Mouse (Mus musculus) Patski (cell line): Measurements from ENCODE around the gene Hfe. TPM values are rescaled to one million over a fixed set of nuclear protein-coding genes. Genes with fewer than 3 reads are reported as not detected.
"Not testable (repeated sequence)": the region's sequence is repeated elsewhere in the genome, so short reads cannot be mapped to it uniquely, and the experiment has no call there.

ENCODE experiments used
- ATAC-seq: fragments of 100-300 bp; one replicate; pipeline ENCODE4 v1.8.0; 2021
- CTCF ChIA-PET: fragments of 350-600 bp; sonication (Branson Sonifier 250); formaldehyde crosslinking; loops from one replicate; lab custom pipeline; 2022; ENCODE audit warnings: inconsistent platforms; lab: Charles Lee
- POLR2A ChIA-PET: fragments of 350-600 bp; sonication (Branson Sonifier 250); formaldehyde crosslinking; loops from one replicate; lab custom pipeline; 2022; ENCODE audit warnings: antibody characterized with exemption, inconsistent platforms; lab: Charles Lee
- DNase-seq: peaks from one replicate; pipeline ENCODE4 v3.0.0-alpha.2; 2011; ENCODE audit warnings: low read depth, low spot score
- H3K27me3 ChIP-seq: fragments of 371-371 bp; one replicate; pipeline ENCODE4 v1.5.1; 2021
- CTCF ChIP-seq: fragments of 100-300 bp; IDR thresholded peaks from one replicate; pipeline ENCODE4 v1.5.1; 2021
- in situ Hi-C: fragments of 300-500 bp; cut with MboI; formaldehyde crosslinking; loops from 3 replicates; pipeline ENCODE4 v1.11.1; 2018; ENCODE audit warnings: low pct_unique_long_range_greater_than_20kb, mixed read lengths
- polyA plus RNA-seq: library from polyadenylated mRNA; unstranded; gene quantifications from one replicate; pipeline ENCODE4 v1.2.3, GENCODE M21; 2021

Hfe gene
- polyA plus RNA-seq: 5.8 TPM

DNA sequence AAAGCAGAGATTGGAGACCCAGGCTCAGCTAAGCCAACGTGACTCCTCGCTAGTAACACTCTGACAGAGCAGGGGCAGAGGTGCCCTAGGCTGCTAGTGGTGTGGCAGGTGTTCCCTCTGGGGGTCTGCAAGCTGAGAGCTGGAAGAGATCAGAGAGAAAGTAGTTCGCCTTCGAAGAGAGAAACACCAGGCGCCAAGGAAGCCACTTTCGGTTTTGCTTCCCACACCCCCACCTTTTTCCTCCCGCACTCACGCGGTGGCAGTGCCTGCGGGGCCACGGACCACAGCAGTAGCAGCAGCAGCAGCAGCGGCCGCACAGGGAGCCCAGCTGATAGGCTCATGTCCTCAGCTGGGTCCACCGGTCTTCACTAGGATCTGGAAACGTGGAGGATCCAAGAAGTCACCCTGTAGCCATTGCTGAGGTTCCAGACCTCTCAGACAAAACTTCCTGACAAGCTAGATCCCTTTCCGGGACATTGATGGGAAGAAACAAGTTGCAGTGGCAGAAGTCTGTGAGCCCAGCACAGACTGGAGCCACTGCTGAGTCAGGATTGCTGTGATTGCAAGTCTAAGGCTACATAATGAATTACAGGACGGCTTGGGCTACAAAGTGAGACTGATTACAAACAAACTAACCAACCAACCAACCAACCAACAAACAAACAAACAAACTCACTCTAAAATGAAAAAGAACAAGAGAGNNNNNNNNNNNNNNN, at the start of gene Hfe:
TSS of gene Hfe (minus strand) at position 481 of the 716 bp plus-strand sequence.
- POLR2A ChIA-PET: no interaction called here
- CTCF ChIA-PET: interaction anchor here (1.3 to 1.5 kb wide), 2 partner anchors 9 to 21 kb away, joined by 4 to 6 read pairs; no protein-coding TSS in a partner anchor
- no peaks in the 10 kb centered on the region for H3K27me3 ChIP-seq
- DNase-seq (no peak), ATAC-seq (peak; percentile 44)
- no peak for TF ChIP-seq CTCF
- in situ Hi-C loops: no loop called here

DNA sequence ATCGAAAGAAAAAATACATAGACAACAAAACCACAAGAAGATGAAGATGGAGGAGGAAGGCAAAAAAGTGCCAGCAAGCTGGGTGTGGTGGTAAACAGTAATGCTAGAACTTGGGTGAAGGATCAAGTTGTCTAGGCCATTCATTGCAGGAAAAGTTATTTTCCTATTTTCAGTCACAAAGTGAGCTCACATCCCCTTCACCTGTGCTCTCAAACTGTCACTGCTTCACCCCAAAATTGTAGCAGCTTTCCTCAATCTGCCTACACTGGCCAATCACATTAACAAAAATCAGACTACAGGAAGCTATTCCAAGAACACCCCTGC, 49.2 kb upstream of the Hfe start:
- ChIA-PET POLR2A (interaction anchor here (1.4 kb wide), 1 partner anchor 61 kb away, joined by 4 read pairs; the partner anchor contains the start of gene Hist1h4c), CTCF (interaction anchor here (0.9 to 1.5 kb wide), 2 partner anchors 13 to 23 kb away, joined by 3 read pairs; partner anchors contain the start of gene Hist1h2bb)
- DNase-seq: no peak
- no peak for ATAC-seq
- H3K27me3 ChIP-seq: no peaks in the 10 kb centered on the region
- TF ChIP-seq CTCF: no peak
- in situ Hi-C loops: loop anchor here (25.0 kb wide), 1 partner anchor 1973 kb away; the partner anchor contains the start of genes Hist1h1b, Hist1h2an, Hist1h2bp and Hist1h3i

DNA sequence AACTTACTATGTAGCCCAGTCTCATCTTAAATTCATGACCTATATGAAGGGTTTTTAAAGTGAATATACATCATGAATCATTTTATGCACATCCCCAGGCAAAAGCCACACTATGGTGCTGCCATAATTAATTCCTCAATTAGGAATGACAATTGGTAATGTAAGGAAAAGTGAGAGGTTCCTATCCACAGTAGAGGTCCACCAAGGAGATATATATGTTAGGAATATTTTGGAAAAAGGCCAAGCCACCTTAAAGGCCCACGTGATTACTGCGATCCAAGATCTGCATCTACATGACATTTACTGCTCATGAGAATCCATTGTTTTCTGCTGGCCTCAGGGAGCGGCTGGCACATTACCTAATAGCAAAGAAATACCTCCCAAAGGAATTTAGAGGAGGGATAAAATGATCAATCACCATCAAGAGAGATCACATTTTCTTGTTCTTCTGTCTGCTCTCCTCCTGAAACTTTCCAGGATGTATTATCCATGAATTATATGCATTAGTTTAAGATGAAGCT, 48.7 kb upstream of the Hfe start:
- ATAC-seq: no peak
- in situ Hi-C loops: loop anchor here (25.0 kb wide), 1 partner anchor 1972 kb away; the partner anchor contains the start of genes Hist1h1b, Hist1h2an, Hist1h2bp and Hist1h3i

DNA sequence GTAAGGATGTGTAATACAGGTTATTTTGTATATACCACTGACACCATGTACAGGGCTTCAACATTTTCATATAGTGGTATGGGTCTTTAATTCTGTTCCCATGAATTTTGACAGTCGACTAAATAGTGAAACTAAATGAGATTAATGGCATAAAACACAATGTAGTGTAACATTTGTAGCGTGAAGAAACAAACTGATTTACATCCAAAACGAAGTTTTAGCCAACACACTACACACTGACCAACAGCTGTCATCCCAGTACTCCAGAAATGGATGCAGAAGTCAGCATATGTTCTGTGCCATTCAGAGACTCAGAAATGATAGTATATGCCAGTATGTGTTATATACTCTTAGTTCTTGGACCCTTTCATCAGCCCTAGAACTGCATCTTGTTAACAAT, 47.3 kb upstream of the Hfe start:
- ChIA-PET CTCF (no interaction called here), POLR2A (no interaction called here)
- H3K27me3 ChIP-seq: no peaks in the 10 kb centered on the region
- ATAC-seq (no peak), DNase-seq (no peak)
- in situ Hi-C loops: loop anchor here (25.0 kb wide), 1 partner anchor 1971 kb away; the partner anchor contains the start of genes Hist1h1b, Hist1h2an, Hist1h2bp and Hist1h3i
- TF ChIP-seq CTCF: no peak

More for the DNA sequence above, 48.7 kb upstream of the Hfe start:
- ChIA-PET CTCF (interaction anchor here (1.5 kb wide), 1 partner anchor 23 kb away, joined by 3 read pairs; no protein-coding TSS in a partner anchor), POLR2A (interaction anchor here (1.4 kb wide), 1 partner anchor 61 kb away, joined by 4 read pairs; the partner anchor contains the start of gene Hist1h4c)
- no peaks in the 10 kb centered on the region for H3K27me3 ChIP-seq
- DNase-seq: no peak
- no peak for TF ChIP-seq CTCF

DNA sequence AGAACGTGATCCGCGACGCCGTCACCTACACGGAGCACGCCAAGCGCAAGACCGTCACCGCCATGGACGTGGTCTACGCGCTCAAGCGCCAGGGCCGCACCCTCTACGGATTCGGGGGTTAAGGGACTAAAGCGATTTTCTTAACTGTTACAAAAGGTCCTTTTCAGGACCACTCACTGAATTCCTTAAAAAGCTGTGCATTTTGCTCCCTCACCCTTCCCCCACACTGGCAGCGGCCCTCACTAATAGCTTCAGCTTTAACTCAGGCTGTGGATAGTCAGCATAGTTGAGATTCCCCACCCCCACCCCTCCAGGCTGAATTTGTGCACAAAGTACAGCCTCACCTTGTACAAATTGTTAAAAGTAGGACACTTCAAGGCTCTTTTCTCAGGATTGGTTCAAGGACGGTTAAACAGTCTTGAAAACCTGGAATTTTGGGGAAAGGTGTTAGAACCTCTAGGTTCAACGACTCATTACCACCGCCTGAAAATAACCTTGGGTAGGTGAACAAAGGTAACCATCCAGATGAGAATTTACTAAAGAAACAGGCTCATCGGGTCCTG, 46.6 kb upstream of the Hfe start:
- no peaks in the 10 kb centered on the region for H3K27me3 ChIP-seq
- TF ChIP-seq CTCF: no peak
- in situ Hi-C loops: loop anchor here (25.0 kb wide), 1 partner anchor 1970 kb away; the partner anchor contains the start of genes Hist1h1b, Hist1h2an, Hist1h2bp and Hist1h3i
- CTCF ChIA-PET: no interaction called here
- POLR2A ChIA-PET: interaction anchor here (0.5 to 1.0 kb wide), 2 partner anchors 15 to 18 kb away, joined by 3 to 4 read pairs; no protein-coding TSS in a partner anchor
- DNase-seq: no peak
- ATAC-seq: no peak

DNA sequence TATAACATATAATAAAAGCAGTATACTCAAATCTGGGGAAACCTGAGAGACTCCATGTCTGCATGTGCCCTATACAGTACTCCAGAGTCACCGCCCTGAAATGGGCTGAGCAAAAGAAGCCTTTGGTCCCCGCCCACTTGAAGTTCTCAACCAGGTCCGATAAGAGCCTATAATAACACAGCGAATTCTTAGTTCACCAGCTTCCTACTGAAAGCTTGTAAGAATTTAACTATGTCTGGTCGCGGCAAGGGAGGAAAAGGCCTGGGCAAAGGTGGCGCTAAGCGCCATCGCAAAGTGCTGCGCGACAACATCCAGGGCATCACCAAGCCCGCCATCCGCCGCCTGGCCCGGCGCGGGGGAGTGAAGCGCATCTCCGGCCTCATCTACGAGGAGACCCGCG, 46.1 kb upstream of the Hfe start, which contains the start of gene Hist1h4b:
TSS of gene Hist1h4b (plus strand) at position 224 of the 400 bp plus-strand sequence.
- ATAC-seq (peak; percentile 50), DNase-seq (no peak)
- TF ChIP-seq CTCF: no peak
- ChIA-PET CTCF (no interaction called here), POLR2A (interaction anchor here (0.5 to 1.0 kb wide), 2 partner anchors 15 to 17 kb away, joined by 3 to 4 read pairs; no protein-coding TSS in a partner anchor)
- no peaks in the 10 kb centered on the region for H3K27me3 ChIP-seq
- in situ Hi-C loops: loop anchor here (25.0 kb wide), 1 partner anchor 1969 kb away; the partner anchor contains the start of genes Hist1h1b, Hist1h2an, Hist1h2bp and Hist1h3i

DNA sequence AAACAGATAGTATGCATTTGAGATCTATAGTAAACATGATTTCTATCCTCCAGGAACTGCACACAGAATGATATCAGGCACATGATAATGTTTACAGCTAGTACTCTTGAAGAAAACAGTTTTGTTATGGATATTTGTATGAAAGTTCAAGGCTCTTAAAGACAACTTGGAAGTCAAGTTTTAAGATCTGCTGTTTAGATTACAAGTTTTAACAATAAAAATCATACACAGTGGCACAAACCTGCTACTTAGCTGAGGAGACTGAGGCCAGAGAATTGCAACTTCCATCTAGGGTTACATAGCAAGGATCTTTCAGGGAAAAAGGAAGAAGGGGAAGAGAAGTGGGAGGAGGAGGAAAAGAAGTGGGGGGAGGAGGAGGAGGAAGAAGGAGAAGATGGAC, 44.3 kb upstream of the Hfe start:
- in situ Hi-C loops: loop anchor here (25.0 kb wide), 1 partner anchor 1968 kb away; the partner anchor contains the start of genes Hist1h1b, Hist1h2an, Hist1h2bp and Hist1h3i

DNA sequence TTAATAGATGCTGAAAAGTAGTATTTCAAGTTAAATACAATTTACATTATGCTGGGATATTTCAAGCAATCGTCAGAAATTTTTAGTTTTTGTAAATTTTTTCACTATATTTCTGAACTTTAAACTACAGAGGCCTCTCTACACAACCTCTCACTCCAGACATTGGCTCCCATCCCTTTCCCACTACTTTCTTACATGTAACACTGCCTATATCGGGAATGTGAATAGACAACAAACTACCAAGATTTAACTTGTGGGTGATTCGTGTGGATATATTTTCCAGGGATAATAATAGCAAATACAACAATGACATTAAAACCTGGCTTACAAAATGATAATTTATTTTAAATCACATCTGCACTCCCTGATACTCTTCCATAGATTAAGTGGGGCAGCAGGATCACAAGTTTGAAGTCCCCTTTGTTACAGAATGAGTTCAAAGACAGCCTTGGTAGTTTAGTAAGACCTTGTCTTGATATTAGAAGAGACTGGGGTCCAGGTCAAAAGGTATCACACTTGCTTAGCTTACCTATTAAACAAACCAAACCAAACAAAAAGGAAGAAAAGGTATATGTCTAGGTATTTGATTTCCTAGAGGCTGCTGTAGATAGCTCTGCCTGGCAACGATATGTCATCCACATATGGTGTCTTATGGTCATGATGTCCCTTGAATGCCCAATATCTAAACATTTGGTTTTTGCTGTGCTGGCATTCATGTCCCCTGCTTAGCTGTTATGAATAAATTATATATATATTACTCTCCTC, 42.8 kb upstream of the Hfe start:
- ChIA-PET CTCF (interaction anchor here (1.1 kb wide), 1 partner anchor 10 kb away, joined by 4 read pairs; the partner anchor contains the start of gene Hist1h1a), POLR2A (interaction anchor here (1.0 kb wide), 1 partner anchor 10 kb away, joined by 3 read pairs; the partner anchor contains the start of gene Hist1h1a)
- no peak for TF ChIP-seq CTCF
- ATAC-seq: no peak
- no peaks in the 10 kb centered on the region for H3K27me3 ChIP-seq
- in situ Hi-C loops: loop anchor here (25.0 kb wide), 1 partner anchor 1966 kb away; the partner anchor contains the start of genes Hist1h1b, Hist1h2an, Hist1h2bp and Hist1h3i
- DNase-seq: no peak

More for the DNA sequence above, 44.3 kb upstream of the Hfe start:
- POLR2A ChIA-PET: interaction anchor here (0.6 kb wide), 1 partner anchor 567 kb away, joined by 3 read pairs; no protein-coding TSS in a partner anchor
- H3K27me3 ChIP-seq: no peaks in the 10 kb centered on the region
- no peak for ATAC-seq
- CTCF ChIA-PET: no interaction called here
- no peak for TF ChIP-seq CTCF
- DNase-seq: no peak

DNA sequence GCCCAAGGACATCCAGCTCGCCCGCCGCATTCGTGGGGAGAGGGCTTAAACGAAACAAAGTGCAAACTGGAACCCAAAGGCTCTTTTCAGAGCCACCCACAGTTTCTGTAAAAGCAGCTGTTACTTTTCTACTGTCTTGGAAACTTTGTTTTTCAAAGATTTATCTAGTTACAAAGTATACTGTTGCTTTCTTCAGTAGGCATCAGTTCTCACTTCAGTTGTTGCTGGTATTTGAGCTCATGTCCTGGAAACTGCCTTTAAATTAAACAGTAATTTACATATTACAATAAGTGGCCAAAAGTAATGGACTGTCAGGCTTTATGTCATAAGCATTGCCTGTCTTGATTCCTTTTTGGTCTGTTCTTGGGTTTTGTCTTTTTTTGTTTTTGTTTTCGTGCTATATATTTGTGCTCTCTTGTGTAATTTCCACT, 42.1 kb upstream of the Hfe start:
- no peak for ATAC-seq
- no peaks in the 10 kb centered on the region for H3K27me3 ChIP-seq
- no peak for TF ChIP-seq CTCF
- ChIA-PET POLR2A (interaction anchor here (1.0 kb wide), 1 partner anchor 11 kb away, joined by 3 read pairs; the partner anchor contains the start of gene Hist1h1a), CTCF (interaction anchor here (1.3 to 1.6 kb wide), 2 partner anchors 13 to 52 kb away, joined by 3 to 4 read pairs; no protein-coding TSS in a partner anchor)
- DNase-seq: no peak
- in situ Hi-C loops: loop anchor here (25.0 kb wide), 1 partner anchor 1965 kb away; the partner anchor contains the start of genes Hist1h1b, Hist1h2an, Hist1h2bp and Hist1h3i

DNA sequence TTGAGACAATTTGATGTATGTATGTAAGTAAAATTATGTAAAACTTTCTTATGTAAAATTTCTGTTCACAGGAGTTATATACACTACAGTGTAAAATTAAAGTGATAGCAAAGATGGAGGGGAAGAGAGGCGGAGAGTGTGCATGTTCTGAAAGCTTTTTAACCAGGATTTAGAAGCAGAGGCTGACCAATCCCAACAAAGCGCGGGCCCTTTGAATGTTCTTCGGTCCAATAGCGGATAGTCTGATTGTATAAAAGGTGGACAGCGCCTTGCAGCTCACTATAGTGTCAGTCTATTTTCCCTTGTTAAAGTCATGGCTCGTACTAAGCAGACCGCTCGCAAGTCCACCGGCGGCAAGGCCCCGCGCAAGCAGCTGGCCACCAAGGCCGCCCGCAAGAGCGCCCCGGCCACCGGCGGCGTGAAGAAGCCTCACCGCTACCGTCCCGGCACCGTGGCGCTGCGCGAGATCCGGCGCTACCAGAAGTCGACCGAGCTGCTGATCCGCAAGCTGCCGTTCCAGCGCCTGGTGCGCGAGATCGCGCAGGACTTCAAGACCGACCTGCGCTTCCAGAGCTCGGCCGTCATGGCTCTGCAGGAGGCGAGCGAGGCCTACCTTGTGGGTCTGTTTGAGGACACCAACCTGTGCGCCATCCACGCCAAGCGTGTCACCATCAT, 41.5 kb upstream of the Hfe start, which contains the start of gene Hist1h3b:
TSS of gene Hist1h3b (plus strand) at position 201 of the 675 bp plus-strand sequence.
- not testable (repeated sequence) for DNase-seq
- in situ Hi-C loops: loop anchor here (25.0 kb wide), 1 partner anchor 1965 kb away; the partner anchor contains the start of genes Hist1h1b, Hist1h2an, Hist1h2bp and Hist1h3i
- POLR2A ChIA-PET: interaction anchor here (0.8 to 1.2 kb wide), 4 partner anchors 9 to 183 kb away, joined by 3 to 4 read pairs (median 3); partner anchors contain the start of genes Hist1h1a and Hist1h4a

More for the DNA sequence above, 41.5 kb upstream of the Hfe start, which contains the start of gene Hist1h3b:
- ATAC-seq: peak; percentile 82
- CTCF ChIA-PET: interaction anchor here (1.3 to 1.6 kb wide), 2 partner anchors 13 to 51 kb away, joined by 3 to 4 read pairs; no protein-coding TSS in a partner anchor
- not testable (repeated sequence) for H3K27me3 ChIP-seq
